Mouse (Mus musculus) mesoderm, embryonic 11.5 days (tissue): ENCODE data around the gene Phgdh.

Experiments used
- DNase-seq: peaks from one replicate; pipeline ENCODE4 v3.0.0-alpha.2; 2012; ENCODE audit warnings: low read depth, low spot score

Gene Phgdh

GRCm38 (mm10) chr3:98348106-98348505, 8.3 kb upstream of the Phgdh start:
- DNase-seq, result no peak

- DNase-seq, result no peak
Measured at GRCm38 (mm10) chr3:98343235-98343634, 3.4 kb upstream of the Phgdh start.

- DNase-seq, result no peak
Measured at GRCm38 (mm10) chr3:98340818-98341594, 1.2 kb upstream of the Phgdh start.

GRCm38 (mm10) chr3:98339097-98339705, 589 bp downstream of the Phgdh start:
- DNase-seq, result peak; percentile 36

- peak; percentile 63 for DNase-seq
Measured at GRCm38 (mm10) chr3:98338584-98339041, 1.2 kb downstream of the Phgdh start.

DNA sequence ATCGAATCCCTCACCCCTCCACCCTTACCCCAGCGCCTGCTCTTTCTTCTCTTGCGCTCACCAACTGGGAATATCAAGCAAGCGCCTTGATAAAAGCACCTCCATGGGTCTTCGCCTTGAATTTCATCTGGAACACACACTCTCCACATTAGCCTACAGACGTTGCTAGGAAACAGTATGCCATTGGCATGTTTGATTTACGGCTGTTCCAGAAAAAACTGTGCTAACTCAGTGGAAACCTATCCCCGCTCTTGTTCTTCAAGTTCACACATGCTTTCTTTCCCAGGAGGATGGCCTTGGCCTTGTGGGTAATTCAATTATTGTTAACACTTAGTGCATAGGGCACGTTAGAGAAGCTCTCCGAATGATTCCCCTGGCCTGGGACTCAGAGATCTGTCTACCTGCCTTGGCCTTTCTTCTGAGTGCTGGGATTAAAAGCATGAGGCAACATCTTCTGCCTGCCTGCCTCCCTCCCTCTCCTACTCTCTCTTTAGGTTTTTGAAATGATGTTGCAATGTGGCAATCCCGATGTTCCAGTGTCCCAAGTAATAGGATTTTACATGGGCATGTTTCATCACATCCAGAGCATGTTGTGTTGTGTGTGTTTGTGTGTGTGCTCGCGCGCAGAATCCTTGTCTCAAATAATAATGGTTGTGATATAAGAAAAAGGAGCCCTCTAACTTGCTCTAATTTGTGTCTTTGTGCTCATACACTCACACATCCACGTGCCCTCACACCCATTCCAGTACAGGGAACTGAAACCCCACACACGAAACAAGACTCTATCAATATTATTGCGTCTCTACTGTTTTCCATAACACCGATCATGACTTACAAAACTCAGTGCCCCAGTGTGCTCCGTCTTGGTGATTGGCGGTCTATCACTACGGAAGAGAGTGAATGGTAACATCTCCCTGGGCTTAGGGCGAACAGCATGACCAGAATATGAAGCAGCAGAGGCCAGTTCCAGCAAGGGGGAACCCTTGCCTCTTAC, 2.8 kb downstream of the Phgdh start:
- peak; percentile 75 for DNase-seq

DNA sequence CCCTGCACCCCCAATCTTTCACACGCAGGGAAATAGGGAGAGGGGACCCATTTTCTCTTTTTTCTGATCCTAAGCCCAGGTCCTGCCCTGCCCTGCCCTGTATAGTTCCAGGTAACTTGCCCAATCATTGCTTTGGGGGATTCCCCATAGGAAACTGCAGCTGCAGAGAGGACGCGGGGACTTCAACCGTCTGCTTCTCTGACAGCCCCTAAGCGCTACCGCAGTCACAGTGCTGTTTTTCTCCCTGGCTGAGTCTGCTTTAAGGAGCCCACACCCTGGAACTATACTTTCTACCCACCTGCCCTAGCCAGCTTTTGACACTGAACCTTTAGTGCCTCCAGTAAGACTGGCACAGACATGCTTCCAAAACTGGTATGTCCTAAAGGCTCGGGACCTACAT, 3.9 kb downstream of the Phgdh start:
- no peak for DNase-seq

GRCm38 (mm10) chr3:98335331-98335730, 4.5 kb downstream of the Phgdh start:
- no peak for DNase-seq

- no peak for DNase-seq
Measured at GRCm38 (mm10) chr3:98334010-98334409, 5.8 kb downstream of the Phgdh start.

DNA sequence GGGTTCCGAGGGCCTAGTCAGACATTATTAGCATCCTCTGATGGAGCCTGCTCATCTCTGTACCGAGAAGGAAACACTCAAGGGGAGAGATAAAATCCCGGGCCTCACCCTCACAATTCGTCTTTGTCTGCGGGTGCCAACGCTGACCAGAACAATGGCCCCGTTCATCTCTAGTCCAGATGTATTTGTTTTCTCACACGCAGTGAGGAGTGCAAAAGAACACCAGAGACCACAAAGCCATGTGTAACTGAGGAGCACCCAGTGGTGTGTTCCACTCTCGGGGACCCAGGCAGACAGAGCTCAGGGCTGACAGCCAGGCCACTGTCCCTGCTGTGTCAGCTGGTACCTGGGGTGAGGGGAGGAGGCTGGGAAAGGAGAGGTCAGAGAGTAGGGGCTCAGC, 15.6 kb downstream of the Phgdh start:
- DNase-seq, result peak; percentile 29

DNA sequence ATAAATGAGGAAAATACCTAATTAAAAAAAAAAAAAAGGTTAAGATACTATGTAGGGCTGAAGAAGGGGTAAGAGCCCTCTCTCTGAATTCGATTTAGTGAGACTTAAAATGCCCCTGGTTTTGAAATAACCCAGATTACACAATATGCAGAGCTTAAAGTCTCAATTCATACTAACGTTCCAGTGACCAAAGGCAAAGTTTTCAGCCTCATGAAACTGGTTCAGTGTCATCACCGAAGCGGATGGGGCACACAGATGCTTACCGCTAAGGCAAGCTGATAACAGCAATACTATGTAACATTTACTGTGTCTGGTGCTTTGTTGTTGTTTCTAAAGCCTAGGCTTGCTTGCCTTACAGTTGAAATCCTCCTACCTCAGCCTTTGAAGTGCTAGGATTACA, 17.6 kb downstream of the Phgdh start:
- no peak for DNase-seq

- DNase-seq, result peak; percentile 70
Measured at GRCm38 (mm10) chr3:98319190-98319589, 20.6 kb downstream of the Phgdh start.

DNA sequence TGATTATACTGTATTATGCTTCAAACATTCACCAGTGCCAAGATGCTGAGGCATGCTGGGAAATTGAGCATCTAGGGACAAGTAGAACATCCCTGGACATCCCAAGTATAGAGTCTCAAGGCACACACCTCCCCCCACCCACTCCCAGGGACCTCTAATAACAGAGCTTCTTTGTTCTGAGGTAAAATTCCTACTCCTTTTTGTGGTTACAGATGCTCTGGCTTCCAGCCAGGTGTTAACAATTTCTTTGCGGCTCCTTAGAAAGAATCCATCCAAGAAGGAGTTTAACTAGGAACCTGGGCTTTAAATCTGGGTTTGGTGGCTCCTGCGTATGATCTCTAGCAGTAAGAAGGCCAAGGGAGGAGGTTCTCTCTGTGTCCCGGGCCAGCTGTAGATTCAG, 22.6 kb downstream of the Phgdh start:
- no peak for DNase-seq

DNA sequence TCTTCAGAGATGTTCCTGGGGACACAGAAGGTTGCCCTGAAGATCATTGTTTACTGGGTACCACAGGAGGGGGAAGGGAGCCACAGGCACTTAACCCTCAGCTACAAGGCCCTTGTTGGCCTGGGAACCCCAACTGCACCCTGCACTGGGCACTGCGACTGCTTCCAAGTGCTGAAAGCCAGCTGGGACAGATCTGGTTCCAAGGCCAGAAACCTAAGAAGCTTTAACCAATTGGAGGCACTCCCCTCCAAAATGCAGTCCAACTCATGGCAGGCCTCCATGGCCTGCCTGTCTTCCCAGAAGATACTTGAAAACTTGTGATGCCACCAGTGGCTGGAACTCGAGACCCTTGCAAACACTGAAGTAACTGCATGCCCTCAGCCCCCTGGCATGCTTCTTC, 24.6 kb downstream of the Phgdh start:
- no peak for DNase-seq

DNA sequence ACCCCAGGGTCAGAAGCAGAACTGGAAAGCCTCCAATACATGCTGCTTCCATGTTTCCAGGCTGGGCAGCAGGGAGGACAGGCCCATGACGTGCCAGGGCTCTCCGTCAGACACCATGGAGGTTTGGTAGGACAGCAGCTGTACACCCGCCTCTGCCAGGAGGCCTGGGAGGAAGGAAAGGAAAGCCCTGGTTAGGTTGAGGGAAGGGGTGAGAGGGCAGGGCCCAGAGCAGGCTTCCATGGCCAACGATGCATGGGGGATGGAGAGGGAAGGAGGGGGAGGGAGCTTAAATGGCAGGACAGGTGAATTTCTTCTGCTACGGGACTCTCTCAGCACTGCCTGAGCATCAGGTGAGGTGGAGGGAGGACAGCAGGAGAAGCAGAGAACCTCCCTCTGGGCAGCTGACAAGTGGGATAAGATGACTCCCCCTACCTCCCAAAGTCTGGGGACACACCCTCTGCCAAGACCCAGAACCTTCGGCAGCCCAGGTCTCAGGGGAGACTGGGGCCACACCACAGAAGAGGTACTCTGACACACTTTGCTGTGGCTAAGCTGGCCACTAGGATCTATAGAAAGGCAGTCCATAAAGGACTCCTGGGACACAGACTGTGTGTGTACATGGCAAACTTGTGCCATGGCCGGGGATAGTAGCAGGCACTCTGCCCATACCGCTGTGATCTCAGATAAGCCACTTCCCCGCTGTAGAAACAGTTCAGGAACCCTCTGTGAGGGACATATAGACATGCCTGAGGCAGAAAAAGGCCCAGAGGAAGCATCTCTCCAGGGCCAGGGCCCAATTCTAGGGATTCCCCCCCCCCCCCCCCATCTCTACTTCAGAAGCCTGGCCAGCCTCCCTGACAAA, 26.3 kb downstream of the Phgdh start:
- DNase-seq, result no peak

- peak; percentile 78 for DNase-seq
Measured at GRCm38 (mm10) chr3:98312867-98313266, 26.9 kb downstream of the Phgdh start.

GRCm38 (mm10) chr3:98310456-98310855, 29.3 kb downstream of the Phgdh start:
- no peak for DNase-seq

GRCm38 (mm10) chr3:98308606-98309005, 31.2 kb downstream of the Phgdh start:
- no peak for DNase-seq

GRCm38 (mm10) chr3:98301761-98302160, 38.0 kb downstream of the Phgdh start:
- DNase-seq, result no peak

GRCm38 (mm10) chr3:98300266-98300665, 39.5 kb downstream of the Phgdh start:
- no peak for DNase-seq
